Mouse (Mus musculus) Muller cell, postnatal 12 days (primary cell): ENCODE results near the gene Gp1bb.
A peak's percentile ranks its signal among the peaks of the same experiment; 100 is the strongest.

Source experiments
- DNase-seq: peaks from one replicate; pipeline ENCODE4 v3.0.0-alpha.2; 2015; ENCODE audit errors: inconsistent ontology term

Gp1bb gene

DNA sequence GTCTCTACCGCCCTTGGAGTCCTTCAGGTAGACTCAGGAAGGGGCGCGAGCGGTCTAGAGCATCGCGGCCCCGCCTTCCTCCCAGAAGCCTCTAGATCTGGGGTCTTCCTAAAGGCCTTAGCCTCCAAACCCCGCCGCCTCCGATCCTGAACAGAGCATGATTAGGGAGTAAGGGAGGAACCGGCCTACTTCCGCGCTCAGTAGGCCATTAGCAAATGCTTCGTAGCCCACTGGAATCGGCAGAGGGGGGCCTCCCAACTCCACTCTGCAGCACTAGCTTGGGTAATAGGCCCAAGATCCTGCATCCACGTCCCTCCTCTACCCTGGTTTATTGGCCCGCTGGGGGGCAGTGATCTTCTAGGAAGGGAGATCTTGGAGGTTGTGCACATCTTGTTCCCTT, at the start of gene Gp1bb:
Gene Gp1bb, minus strand, starts transcription at position 385 of the 400 bp plus-strand sequence.
- no peak for DNase-seq

- no peak for DNase-seq
Observed at GRCm38 (mm10) chr16:18669914-18670313, 47.7 kb upstream of the Gp1bb start.

GRCm38 (mm10) chr16:18658597-18658996, 36.4 kb upstream of the Gp1bb start:
- no peak for DNase-seq

DNA sequence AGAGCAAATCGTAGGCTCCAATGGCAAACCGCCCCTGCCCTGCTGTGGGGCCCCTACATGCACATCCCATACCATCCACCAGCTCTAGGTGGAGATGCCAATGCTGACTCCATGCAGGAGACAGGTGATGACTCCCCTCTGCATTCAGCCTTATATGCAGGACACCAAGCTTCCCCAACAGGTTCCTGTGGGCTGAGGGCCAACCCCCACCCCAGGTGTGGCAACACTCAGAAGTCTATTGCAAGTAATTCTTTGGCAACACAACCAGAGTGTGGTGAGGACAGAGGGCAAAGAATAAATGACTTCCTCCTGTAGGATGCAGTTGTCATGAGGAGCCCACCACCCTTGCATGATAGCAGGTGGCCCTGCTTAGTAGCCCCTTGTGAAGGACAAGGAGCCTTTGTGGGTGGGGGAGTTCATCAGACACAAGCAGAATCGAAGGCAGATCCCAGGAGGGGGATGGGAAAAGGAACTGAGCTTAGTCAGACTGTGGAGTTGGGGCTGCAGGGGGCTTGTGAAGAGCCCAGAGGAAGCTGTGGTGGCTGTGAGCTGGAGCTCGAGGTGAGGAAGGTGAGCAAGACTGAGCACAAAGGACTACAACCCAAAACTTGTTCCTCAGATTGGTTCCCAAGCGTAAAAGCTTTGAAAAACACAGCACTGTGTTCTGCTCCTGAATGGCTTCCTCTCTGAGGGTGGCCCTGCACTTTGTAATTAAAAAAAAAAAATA, 33.3 kb upstream of the Gp1bb start:
- no peak for DNase-seq

DNA sequence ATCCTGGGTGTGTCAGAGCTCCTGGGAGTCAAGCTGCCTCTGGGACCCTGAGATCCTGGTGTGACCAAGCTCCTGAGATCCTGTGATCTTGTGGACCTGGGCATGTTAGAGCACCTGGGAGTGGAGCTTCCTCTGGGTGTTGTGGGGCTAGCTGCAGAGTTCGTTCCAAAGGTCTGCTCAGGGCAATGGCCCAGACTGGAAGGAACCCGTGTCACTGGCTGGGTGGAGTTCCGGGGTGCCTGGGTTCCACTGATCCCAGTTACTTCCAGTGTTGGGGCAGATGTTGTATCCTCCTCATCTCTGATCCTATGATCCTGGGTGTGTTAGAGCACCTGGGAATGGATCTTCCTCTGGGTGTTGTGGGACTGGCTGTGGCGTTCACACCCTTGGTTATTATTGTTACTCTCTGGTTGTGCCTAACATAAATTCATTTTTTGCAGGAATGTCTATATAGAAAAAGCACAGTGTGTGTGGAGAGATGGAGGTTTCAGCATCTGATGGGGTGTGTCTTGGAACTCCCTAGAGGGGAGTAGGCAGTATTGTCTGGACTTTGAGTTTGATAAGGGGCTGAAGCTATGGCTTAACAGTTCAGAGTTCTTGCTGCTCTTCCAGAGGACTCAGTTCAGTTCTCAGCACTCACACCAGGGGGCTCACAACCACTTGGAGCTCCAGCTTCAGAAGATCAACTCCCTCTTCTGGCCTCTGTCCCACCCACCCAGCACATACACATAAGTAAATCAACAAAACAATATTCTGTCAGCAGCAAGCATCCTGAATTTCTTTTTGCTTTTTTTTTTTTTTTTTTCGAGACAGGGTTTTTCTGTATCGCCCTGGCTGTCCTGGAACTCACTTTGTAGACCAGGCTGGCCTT, 31.3 kb upstream of the Gp1bb start:
- no peak for DNase-seq

DNA sequence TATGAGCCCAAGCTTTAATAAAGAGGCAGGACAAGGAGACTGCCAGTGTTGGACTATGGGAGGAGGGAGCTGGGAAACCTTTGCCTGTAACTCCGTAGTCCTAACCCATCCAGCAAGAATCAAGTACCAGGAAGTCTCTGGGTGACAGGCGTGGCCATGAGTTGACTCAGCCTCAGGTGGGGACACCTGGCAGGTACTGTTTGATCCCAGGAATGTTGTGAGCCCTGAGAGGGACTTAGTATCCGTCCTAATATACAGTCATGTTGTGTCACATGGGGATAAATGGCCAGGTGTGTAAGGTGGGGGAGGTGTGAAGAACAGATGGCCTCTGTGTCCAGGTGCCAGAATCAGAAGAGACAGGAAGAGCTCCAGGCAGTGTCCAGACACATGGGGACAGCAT, 26.9 kb upstream of the Gp1bb start:
- DNase-seq = no peak

GRCm38 (mm10) chr16:18645329-18645728, 23.1 kb upstream of the Gp1bb start:
- DNase-seq = no peak

DNA sequence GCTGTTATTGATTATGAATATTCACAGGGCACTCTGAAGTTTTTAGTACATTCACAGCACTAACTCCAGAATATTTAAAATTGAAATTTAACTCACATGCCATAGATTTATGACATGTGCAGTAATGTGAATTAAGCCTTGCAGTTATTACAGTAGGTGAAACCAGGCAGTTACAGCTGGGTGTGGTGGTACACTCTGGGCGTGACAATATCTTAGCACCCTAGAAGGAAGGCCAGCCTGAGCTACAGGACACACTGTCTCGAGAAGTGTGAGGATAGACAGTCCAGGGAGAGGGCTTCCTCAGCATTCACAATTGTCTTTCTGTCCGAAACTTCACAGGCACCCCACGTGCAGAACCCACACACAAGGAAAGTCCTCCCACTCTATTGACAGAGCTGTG, 22.3 kb upstream of the Gp1bb start:
- no peak for DNase-seq

GRCm38 (mm10) chr16:18643406-18643998, 21.3 kb upstream of the Gp1bb start:
- no peak for DNase-seq

GRCm38 (mm10) chr16:18642897-18643296, 20.7 kb upstream of the Gp1bb start:
- DNase-seq = no peak

DNA sequence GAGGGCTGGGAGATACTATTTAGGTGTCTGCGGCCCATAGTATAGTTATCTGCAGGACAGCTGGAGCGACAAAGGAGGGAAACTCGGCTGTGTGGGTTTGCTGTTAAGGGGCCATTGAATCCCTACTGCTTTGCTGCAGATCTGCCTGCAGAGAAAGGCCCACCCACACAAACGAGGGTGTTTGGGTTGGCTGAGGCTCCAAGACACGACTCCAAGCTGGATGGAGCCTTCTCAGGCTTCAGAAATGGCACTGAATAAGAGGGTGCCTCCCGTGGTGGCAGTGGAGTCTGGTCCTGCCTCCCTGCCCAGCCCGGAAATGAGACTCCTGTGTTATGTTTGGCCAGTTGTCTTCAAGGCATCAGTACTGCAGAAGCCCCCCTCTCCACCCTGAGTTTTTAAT, 20.1 kb upstream of the Gp1bb start:
- DNase-seq = no peak

- DNase-seq = no peak
Observed at GRCm38 (mm10) chr16:18639382-18639929, 17.3 kb upstream of the Gp1bb start.

- no peak for DNase-seq
Observed at GRCm38 (mm10) chr16:18638396-18638795, 16.2 kb upstream of the Gp1bb start.

GRCm38 (mm10) chr16:18636804-18637203, 14.6 kb upstream of the Gp1bb start:
- no peak for DNase-seq

DNA sequence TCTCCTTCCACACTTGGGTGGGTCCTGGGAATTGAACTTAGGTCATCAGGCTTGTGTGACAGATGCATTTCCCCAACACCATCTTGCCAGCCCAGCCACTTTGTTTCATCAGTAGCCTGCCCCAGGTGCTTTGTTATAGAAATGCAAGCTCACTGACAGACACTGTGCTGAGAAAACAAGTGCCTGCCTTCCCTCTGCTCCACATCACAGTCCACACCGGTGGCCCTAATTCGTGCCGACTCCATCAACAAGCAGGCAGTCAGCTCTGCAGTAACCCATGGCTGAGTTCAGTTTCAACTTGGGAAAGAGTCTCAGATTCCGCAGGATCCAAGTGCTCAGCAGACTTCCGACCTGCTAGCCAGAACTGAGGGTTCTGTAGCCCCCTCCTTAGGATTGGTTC, 14.2 kb upstream of the Gp1bb start:
- DNase-seq = no peak

GRCm38 (mm10) chr16:18633333-18633732, 11.1 kb upstream of the Gp1bb start:
- no peak for DNase-seq

- DNase-seq = no peak
Observed at GRCm38 (mm10) chr16:18632816-18633215, 10.6 kb upstream of the Gp1bb start.

DNA sequence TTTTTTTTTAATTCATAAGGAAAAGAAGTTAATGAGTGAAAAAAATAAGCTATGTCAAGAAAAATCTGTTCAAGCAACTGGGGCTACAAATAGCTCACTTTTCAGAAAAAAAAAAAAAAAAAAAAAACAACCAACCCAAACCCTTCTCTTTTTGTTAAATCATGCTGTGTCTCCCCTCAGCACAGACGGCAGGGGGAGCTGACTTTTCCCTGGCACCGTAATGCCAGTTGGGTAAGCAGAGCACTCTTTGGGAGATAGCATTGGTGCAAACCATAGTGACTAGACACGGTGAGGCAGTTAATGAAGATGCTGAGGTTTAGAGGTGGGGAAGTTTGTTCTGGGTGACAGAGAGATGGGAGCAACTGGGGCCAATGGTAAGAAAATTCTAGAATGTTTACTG, 9.9 kb upstream of the Gp1bb start:
- DNase-seq = no peak

GRCm38 (mm10) chr16:18631141-18631540, 8.9 kb upstream of the Gp1bb start:
- DNase-seq = no peak

GRCm38 (mm10) chr16:18630291-18630690, 8.1 kb upstream of the Gp1bb start:
- DNase-seq = no peak

DNA sequence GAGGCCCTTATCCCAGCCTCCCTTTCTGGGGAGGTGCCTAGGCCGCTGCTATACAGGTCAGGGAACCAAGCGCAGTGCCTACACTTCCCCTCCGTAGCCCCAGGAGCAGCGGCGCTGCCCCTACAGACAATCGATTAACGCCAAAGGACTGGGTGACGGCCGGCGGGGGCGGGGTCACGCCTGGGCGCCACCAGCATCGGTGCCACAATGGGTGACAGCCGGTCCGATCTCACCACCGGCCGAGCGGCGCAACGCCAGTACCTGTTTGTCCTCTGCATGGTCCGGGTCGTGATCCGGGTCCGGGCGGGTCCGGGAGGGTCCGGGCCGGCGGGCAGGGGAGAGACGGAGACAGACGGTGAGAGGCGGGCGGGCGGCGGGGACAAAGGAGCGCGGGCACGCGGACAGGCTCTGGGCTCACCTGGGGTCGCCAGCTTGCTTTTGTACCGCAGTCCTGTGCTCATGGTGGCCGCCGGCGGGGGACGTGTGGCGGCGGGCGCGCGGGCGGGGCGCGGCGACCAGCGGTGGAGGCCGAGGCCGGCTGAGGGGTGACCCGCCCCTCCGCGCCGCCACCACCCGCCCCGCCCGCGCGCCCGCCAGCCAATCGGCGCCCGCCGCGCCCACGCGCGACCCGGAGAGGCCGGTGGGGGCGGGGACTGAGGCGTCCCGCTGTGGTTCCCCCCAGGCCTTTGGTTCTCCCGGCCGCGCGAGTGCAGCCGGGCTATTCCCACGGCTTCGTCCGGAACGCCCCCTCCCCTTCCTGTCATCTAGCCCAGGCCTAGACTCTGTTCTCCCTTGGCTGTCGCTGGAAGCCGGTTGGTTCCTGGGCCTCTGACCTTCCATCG, 7.4 kb upstream of the Gp1bb start, which contains the start of gene Sept5:
Gene Sept5, minus strand, starts transcription at position 565 of the 842 bp plus-strand sequence.
- DNase-seq = peak; percentile 84
